Mouse (Mus musculus) c-Kit-positive CD71-positive TER-119-positive erythroid progenitor cells, embryonic 14.5 days (primary cell): ENCODE measurements at regions not wholly inside any gene's neighbourhood (a gene's known extent, or its start where the extent isn't known, plus 50 kb on each side); places are given as distances from the start of the nearest gene placed in this dataset.
A peak's percentile ranks its signal among the peaks of the same experiment; 100 is the strongest.
"Not testable (repeated sequence)": the region's sequence is repeated elsewhere in the genome, so short reads cannot be mapped to it uniquely, and the experiment has no call there.

ENCODE experiments used
- DNase-seq: peaks from one replicate; pipeline ENCODE4 v3.0.0-alpha.2; 2013; ENCODE audit warnings: low spot score

DNA sequence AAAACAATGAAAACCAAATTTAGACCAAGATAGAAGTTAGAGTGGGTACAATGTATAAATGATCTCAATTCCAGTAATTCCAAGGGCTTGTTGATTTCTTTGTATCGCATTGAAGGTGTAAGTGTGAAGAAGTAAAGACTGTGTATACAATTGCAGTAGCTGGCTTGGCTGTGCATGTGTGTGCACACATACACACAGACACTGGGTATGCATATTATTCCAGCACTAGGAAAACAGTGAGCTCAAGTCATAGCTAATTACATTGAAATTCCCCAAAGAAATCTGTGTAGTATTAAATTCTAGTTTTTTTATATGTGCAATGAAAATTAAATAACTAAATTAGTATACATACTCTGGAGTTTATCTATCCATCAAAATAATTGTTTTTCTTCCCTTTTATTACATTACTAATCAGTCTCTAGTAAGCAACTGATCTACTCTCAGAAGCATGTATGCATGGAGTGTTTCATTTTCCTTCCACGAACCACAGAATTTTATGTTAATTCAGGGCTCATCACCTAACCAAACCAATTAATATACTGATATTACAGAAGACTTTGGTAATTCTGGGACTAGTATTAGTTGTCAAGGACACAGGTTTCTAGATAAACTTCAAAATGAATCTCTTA is 56.5 kb downstream of the Gm8797 start:
- no peak for DNase-seq

DNA sequence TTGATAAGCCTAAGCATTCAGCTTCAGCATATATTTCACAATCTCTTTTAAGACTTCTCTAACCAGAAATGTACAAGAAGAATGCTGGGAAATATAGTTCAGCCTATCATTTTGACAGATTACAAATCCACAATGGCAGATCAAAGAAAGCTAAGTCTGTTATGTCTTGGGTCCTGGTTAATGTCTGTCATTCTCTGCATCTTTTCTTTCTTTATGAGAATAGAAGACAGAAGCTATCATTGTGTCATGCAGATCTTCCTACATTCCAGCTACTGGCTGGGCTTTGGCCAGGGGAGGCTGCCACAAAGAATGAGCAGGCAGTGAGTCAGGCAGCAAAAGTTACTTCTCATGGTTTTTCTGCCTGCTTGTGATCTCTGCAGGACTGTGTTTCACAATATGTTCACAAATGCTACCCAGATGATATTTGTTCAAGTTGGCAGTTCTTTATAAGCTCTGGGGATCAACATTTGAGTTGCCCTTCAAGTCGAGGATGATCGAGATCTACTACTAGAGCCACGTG is 60.5 kb downstream of the Gm8797 start:
- DNase-seq, result no peak

DNA sequence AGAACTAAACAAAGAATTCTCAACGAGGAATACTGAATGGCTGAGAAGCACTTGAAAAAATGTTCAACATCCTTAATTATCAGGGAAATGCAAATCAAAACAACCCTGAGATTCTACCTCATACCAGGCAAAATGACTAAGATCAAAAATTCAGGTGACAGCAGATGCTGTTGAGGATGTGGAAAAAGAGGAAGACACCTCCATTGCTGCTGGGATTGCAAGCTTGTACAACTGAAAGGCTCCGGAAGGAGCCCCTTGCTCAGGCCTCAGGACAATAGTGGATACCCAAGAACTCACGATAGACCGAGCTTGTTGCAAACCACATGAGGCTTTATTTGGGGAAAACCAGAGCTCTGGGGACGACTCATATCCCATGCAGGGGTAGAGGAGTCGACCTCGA is 69.6 kb downstream of the Gm8797 start:
- not testable (repeated sequence) for DNase-seq

DNA sequence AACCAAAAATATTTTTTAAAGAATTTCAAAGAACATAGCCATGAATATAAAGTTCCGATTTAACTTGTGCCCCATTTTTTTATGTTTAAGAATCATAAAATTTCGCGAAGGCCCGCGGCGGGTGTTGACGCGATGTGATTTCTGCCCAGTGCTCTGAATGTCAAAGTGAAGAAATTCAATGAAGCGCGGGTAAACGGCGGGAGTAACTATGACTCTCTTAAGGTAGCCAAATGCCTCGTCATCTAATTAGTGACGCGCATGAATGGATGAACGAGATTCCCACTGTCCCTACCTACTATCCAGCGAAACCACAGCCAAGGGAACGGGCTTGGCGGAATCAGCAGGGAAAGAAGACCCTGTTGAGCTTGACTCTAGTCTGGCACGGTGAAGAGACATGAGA is 109.6 kb downstream of the Gm8797 start:
- DNase-seq, result not testable (repeated sequence)

DNA sequence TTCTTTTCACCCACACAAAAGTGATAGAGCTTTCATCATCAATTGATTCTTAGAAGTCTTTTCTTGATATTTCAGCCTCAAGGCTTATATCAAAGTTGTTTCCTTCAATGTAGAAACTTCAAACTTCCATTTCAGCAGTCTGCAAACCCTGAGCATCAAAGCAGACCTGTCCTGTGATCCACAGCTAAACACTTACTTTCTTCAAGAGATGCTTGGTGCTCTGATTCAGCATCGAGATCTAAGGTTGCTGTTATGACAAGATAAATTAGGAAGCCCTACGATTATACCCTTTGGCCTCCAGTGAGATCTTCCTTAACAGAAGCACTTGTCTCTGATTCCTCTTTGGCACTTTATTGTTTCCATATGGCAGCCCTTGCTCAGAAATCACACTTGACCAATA is 119.8 kb downstream of the Gm8797 start:
- DNase-seq, result no peak

DNA sequence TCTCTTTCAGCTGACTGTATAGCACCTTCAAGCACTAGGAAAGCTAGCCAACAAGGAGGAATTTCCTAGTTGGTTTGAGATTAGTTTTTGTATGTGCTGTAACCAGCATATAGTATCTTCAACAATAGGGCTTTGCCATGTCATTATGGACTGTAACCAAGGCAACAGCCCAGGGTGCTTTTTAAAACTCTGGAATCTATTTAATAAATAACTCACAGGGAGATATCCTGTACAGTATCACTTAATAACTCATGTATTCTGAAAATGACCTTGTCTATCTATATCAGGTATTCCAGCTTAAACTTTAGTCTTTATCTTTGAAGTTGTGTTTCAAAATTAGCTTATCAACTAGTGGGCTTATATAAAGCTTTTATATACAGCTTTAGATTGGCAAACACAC is 128.5 kb downstream of the Gm8797 start:
- no peak for DNase-seq

DNA sequence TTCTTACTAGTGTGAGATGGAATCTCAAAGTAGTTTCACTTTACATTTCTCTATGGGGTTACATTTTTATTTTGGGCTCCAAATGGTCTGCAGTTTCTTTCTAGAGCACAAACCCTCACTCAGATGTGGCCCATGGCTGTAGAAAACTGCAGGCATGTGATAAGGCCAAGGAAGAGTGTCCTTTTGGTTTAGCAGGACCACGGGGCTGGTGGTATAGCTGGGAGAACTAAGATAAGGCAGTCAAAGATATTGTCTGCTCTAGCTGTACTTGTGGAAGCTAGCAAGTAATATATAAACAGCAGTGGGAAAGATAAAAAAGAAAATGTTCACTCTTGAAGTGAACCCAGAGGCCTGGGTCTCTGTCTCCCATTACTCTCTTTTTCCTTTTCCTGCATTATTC is 166.9 kb downstream of the Gm8797 start:
- DNase-seq, result peak; percentile 14

DNA sequence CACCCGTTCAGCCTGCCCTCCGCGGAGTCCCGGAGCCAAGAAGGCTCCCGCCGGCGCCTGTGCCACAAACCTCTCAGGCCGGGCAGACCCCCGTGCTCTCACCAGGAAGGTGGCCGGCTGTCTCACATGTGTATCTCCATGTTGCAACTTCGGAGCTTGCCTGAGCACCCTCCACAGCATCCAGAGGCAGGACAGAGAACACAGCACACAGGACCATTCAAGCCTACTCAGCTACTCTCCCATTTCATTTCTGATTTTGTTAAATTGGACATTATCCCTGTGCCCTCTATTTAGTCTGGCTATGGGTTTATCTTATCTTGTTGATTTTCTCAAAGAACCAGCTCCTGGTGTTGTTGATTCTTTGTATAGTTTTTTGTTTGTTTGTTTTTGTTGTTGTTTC is 199.6 kb downstream of the Gm8797 start:
- not testable (repeated sequence) for DNase-seq

DNA sequence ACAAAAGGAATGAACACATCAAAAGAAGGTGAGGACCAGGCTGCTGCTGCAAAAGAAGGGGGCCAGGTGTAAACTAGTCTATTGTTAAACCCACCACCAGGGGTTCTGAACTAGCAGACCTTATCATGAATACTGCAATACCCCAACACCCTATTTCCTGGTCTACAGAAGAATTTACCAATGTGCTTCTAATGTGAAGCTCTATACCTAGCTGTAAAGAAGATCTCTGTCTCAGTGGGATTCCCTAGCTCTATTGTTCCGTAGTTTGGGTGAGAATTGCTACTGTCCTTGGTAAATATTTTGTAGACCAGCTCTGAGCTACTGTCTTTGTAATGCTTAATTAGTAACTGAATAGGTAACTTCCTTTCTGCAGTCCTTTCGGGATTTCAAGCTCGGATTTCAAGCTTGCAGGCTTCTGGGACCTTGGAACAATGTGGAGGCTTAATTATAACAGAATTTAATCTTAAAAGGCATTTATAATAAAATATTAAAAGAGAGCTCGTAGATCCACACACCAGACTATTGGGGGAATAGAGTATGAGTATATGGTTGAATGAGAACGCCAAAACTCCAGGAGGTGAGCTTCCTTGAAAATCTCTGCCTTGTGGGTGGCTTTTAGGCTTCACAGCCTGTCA is 238.5 kb downstream of the Gm8797 start:
- DNase-seq, result not testable (repeated sequence)

DNA sequence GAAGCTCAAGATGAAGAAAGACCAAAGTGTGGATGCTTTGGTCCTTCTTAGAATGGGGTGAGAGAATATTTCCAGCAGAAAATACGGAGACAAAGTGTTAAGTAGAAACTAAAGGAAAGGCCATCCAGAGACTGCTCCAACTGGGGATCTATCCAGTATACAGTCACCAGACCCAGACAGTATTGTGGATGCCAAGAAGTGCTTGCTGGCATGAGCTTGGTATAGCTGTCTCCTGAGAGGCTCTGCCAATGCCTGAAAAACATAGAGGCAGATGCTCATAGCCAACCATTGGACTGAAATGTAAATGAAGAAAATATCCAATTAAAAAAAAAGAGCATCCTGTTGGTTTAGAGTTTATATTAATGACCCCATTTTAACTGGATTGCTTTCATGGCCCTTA is 253.8 kb downstream of the Gm8797 start:
- DNase-seq, result no peak

DNA sequence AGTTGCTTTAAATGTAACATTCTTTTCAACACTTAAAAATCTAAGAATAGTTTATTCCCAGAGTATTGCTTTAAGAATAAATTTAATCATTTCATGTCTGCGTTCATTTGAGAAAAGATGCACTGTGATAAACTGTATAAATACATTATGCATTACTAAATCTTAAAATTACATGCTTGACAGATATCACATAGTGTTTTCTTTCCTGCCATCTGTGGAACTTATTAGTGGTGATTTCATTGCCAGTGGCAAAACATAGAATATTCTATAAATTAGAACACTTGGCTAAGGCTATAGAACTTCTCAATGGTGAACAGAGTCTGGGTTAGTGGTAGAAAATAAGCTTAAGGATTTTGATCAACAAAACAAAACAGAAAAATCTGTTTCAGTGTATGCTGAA is 268.1 kb downstream of the Gm8797 start:
- DNase-seq, result no peak

DNA sequence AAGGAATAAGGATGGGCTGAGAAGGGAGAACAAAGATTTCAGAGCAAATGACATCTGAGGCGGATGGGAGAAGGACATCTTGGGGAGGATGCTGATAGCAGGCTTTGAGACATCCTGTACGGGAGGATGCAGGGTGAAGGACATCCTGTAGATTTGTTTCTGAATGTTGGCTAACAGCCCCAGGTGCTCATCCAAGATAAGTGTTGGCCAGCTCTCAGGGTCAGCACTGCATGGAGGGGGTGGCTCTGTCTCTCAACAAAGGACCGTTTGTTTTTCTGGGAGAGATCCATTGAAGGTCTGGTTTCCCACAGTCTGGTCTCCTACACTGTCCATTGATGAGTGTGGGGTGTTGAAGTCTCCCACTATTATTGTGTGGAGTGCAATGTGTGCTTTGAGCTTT is 290.7 kb downstream of the Gm8797 start:
- DNase-seq, result not testable (repeated sequence)

DNA sequence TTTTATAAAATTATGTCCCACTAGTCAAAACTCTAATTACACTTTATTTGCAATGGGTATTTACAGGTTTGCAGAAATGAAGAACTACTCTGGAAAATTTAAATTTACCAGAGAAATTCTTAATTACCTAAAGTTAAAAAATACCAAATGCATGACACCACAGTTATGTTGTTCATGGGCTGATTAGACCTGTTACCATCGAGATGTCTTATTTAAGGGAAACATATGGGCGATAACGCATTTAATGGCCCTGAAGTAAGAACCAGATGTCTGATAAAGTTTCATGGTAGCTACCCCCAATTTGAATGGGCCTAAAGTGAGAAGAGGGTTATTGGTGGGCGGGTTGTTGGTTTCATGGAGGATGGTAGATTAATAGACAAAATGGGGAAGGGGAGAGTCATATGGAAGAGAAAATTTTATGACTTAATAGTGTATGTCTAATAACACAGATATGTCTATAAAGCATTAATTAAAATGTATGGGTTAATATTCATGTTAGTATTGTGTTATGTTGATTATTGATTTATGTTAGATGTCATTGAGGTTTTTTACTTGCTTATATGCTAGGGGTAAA is 299.0 kb downstream of the Gm8797 start:
- no peak for DNase-seq

DNA sequence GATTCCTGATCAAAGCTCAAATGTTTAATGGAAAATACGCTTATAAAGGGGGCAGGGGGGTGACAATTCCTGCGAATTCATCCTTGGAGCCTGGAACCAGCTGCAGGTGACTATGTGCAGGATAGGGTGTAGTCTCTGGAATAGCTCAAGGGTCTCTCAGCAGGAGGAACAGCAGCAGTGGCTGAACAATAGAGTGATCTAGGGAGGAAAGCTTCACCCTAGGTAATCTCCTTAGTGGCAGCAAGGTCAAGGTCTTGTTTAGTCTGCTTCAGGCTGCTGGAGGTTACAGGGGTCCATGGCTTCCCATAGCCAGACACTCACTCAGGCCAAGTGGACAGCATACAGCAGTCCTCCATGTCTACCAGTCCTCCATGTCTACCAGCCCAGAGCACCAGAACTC is 301.3 kb downstream of the Gm8797 start:
- no peak for DNase-seq

DNA sequence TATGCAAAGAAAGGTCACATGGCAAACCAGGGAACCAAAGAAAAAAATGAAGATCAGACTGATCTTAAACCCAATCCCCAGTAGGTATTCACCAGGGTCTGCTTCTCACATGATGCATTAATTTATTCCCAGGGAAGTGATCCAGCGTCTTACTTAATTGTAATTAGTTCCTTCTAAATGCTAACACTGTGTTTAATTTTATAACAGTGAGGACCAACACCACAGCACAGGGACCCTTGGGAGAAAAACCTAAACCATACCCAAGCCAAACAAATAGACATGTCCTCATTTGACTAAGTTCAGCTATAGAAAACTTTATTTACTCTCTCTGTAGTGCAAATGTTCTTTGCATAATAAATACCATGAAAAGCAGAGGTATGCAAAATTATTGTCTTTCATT is 333.2 kb downstream of the Gm8797 start:
- no peak for DNase-seq

DNA sequence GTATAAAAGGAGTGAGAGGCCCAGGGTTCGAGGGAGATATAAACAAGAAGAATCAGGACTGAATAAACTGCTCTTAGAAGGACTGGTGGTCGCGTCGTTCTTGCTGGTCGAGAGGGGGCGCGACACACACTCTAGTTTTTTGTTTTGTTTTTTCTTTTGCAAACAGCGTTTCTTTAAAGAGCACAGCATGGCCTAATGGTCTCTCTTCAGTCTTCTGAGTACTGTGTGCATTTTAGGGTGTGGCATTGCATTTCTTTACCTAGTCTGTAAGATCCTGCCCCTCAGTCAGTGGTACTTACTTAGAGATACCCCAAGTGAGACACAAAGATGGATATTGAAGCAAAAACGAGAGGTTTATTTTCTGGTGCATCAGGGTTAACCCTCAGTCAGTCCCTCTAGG is 336.7 kb downstream of the Gm8797 start:
- no peak for DNase-seq

DNA sequence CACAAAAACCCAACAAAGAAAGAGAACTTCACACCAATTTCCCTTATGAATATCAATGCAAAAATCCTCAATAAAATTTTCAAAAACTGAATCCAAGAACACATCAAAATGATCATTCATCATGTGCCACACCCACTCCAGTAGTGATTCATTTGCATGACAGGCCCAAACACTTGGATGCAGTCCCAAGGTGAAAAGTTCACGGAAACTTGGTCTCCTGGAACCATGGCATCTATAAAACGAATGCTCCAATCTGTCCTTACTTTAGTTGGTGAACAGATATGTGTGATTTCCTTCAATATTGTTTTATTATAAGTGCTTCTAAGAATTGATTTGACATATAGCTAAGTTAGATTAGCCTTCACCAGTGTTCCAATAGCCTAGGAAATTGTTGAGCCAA is 343.3 kb downstream of the Gm8797 start:
- DNase-seq, result no peak

DNA sequence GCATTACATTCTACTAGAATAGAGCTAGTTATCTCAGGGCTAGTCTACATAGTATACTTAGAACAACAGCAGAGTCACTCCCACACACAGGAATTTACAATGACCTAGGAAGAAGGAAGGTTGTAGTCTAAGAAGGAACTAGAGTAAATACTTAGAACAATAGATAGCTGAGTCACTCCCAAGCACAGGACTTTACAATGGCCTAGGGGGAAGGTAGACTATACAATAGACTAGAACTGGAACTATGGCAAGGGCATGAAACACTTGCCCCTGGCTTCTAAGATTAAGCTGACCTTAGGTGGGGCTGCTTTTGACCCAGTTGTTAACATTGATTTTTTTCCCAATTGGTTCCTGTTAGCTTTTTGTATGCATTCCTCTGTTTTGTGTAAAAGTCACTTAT is 343.8 kb downstream of the Gm8797 start:
- DNase-seq, result not testable (repeated sequence)

DNA sequence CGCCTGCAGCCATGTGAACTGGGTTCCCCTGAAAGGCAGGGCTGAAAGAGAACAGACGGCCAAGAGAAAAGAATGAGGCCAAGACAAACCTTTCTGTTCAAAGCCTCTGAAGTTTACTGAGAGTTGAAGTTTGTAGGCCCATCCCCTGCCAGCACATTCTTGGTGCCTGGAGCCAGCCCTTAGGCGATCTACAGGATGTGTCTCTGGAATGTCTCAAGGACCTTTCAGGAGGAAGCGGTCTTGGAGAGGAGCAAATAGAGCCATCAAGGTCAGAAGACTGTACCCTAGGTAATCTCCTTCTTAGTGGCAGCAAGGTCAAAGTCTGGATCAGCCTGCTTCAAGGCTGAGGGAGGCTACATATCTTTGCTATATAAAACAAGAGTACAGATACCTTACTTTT is 350.3 kb downstream of the Gm8797 start:
- no peak for DNase-seq

DNA sequence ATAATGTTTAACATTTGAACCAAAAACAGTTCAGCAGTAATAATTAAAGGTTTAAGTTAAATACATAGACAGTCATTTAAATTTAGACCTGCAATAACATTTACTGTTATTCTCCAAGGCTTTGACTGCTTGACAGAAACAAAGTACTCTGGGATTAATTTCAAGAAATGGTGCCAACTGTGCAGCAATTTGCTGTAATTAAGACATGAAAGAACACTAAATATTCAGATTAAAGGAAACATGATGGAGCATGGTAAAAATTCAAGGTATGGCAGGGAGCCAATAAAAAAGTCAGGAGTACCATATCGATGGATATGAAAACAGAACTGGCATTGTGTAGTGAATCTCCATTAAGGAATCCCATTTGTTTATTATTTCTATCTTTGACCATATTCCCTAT is 352.3 kb downstream of the Gm8797 start:
- no peak for DNase-seq

DNA sequence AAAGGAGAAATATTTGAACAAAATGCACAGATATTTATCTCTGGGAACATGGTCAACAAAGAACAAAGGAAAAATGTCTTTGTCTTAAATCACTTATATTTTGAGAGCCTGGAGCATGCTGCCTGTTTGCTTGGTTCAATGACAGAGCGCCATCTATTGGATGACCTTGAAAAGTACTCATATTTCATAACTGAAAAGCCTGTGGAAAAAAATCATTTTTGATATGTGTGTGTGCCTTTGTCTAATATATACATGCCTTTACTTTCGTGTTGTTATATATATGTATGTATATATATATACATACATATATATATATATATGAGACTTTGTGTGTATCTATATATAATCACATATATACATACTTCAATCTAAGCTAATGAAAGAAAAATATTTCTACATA is 356.1 kb downstream of the Gm8797 start:
- DNase-seq, result peak; percentile 7

DNA sequence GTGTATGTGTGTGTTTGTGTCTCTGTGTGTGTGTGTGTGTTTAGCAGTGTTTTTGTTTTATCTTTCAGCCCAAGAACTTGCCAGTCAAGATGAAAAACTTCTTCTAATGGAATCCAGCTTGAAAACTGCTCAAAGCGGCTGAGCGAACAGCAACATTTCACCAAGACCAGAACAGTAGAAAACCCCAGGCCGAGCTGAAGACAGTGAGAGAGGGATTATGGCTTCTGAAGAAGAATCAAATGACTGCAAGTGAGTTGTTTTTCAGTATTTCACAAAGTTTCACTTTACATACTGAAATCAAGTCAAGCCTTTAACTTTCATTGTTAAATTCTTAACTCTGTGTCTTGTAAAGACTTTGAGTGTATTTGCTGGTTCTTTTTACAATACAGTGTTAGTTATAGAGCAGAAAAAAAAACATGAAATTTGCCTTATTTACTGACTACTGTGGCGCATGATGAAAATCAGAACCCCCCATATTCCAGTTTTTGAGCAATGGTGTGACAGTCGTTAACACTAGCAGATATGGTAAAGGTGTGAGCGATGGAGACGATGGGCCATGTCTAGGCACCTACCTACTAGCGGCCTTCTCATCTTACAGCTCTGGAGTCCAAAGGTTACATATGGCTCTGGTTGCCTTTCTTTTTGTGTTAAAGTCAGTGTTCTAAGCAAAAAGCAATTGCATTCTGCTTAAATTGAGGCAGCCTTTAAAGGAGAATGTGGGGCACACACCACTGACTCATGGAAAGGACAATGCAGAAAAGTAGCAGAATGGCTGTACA is 357.0 kb downstream of the Gm8797 start:
- DNase-seq, result no peak

DNA sequence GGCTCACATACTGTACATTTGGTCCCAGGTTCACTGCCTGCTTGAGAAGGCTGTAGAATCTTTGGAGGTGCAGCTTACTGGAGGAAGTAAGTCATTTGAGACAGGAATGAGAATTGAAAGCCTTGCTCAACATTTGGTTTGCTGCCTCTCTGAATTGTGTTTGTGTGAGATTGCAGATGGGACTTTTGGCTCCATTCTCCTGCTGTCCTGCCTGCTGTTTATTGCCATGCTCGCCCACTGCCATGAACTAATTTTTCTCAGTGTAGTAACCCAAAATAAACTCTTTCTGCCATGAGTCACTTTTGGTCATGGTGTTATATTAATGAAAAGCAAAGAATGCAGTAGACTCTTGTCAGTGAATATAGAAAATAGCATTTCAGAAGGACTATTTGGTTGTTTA is 368.1 kb downstream of the Gm8797 start:
- DNase-seq, result no peak
